Mouse (Mus musculus): ENCODE measurements around the gene Vwa7.

DNA sequence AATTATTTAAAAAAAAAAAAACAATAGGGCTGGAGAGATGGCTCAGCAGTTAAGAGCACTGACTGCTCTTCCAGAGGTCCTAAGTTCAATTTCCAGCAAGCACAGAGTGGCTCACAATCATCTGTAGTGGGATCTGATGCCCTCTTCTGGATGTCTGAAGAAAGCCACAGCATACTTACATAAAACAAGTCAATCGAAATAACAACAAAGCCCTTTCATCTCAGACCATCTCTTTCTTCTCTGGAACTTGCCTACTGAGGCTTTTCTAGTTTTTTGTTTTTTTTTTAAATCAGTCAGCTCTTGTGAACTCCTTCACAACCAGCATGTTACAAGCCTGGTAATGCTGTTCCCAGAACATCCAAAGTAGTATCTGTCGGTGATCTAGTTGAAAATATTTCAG, 35.7 kb upstream of the Vwa7 start:
- TF ChIP-seq HCFC1 (IDR thresholded peaks at IDR 0.05; ENCODE audit: borderline replicate concordance, insufficient read depth, low read length) (no peak), MAFK (IDR thresholded peaks at IDR 0.05; ENCODE audit: insufficient read depth, low read depth, low read length) (no peak), ZNF384 (IDR thresholded peaks at IDR 0.05; ENCODE audit: low read depth, low read length) (no peak)

Data from ES-E14 (cell line).